Comparison of ENCODE assay signal across 18 mouse cellular contexts in genomic region chr1:132145973-132146685, GRCm38 (mm10). TPM values are rescaled to one million over a fixed set of nuclear protein-coding genes. Genes with fewer than 3 reads are reported as not detected.
A peak's percentile ranks its signal among the peaks of the same experiment; 100 is the strongest.
DNase-seq lines count a peak whose midpoint lies in the region; ATAC-seq and TF ChIP-seq lines count a peak whose summit lies in the region.
"Had no signal": no experiment of that assay in that cellular context is flagged by ENCODE, and none has a peak within 500 bp of the region (broad histone marks: within the 10 kb centered on the region; RNA-seq: fewer than 3 reads in every experiment).

No protein-coding gene starts in this region.

- H3K27me3 ChIP-seq in liver, adult 2 months (ENCODE audit: control insufficient read depth, insufficient read depth, low read length) = no peaks in the 10 kb centered on the region
- H3K27me3 ChIP-seq in forebrain, embryonic 14.5 days (replicated peaks; ENCODE audit: control insufficient read depth, insufficient read depth, low read length) = no peaks in the 10 kb centered on the region
- H3K27me3 ChIP-seq: heart, embryonic 12.5 days; liver, embryonic 13.5 days; Patski had no signal

- TF ChIP-seq POLR2A in liver, adult 2 months (IDR thresholded peaks at IDR 0.05; ENCODE audit: extremely low read depth, insufficient read depth, low read length) = no peak

- no peak for ATAC-seq in forebrain, embryonic 14.5 days
- ATAC-seq: forebrain, postnatal 0 days; intestine, postnatal 0 days; Patski had no signal

- no peak for TF ChIP-seq CTCF in liver, adult 2 months (IDR thresholded peaks at IDR 0.05; ENCODE audit: low read depth, low read length)

- 76% methylated on average over 8 of the region's 8 CpGs for WGBS in liver, adult 2 months
- WGBS in forebrain, embryonic 14.5 days = 88% methylated on average over 8 of the region's 8 CpGs

- H3K9ac ChIP-seq in liver, adult 2 months (ENCODE audit: low read depth, low read length) = no peak overlapping the region
- H3K9ac ChIP-seq in forebrain, embryonic 14.5 days (ENCODE audit: low read length) = no peak overlapping the region
- H3K9ac ChIP-seq: forebrain, postnatal 0 days; heart, embryonic 12.5 days; liver, embryonic 13.5 days had no signal

- H3K27ac ChIP-seq in liver, adult 2 months (replicated peaks; ENCODE audit: insufficient read depth, low read depth, low read length) = no peak overlapping the region
- no peak overlapping the region for H3K27ac ChIP-seq in forebrain, embryonic 14.5 days (ENCODE audit: low read depth, low read length)
- H3K27ac ChIP-seq: liver, embryonic 13.5 days had no signal

- no peak overlapping the region for H3K4me2 ChIP-seq in forebrain, embryonic 14.5 days (ENCODE audit: low read length)
- H3K4me2 ChIP-seq: heart, embryonic 12.5 days; liver, embryonic 13.5 days had no signal

- no peak overlapping the region for H3K4me3 ChIP-seq in liver, adult 2 months (ENCODE audit: insufficient read depth, low read depth, low read length)
- no peak overlapping the region for H3K4me3 ChIP-seq in forebrain, embryonic 14.5 days (ENCODE audit: low read depth, low read length)
- H3K4me3 ChIP-seq: heart, embryonic 12.5 days; liver, embryonic 13.5 days had no signal

- H3K9me3 ChIP-seq in forebrain, embryonic 14.5 days (replicated peaks; ENCODE audit: control insufficient read depth, low read length) = no peaks in the 10 kb centered on the region
- H3K9me3 ChIP-seq: heart, embryonic 12.5 days; liver, embryonic 13.5 days had no signal

- H3K36me3 ChIP-seq in liver, adult 2 months (ENCODE audit: control insufficient read depth, insufficient read depth, low read length) = no peaks in the 10 kb centered on the region
- no peaks in the 10 kb centered on the region for H3K36me3 ChIP-seq in forebrain, embryonic 14.5 days (ENCODE audit: control insufficient read depth, insufficient read depth, low read length)
- H3K36me3 ChIP-seq: heart, embryonic 12.5 days; liver, embryonic 13.5 days had no signal

- no peaks in the 10 kb centered on the region for H3K79me2 ChIP-seq in liver, adult 2 months (ENCODE audit: control insufficient read depth, insufficient read depth, low read length)

- H3K4me1 ChIP-seq in liver, adult 2 months (ENCODE audit: control insufficient read depth, insufficient read depth, low read length) = peaks cover 9% of the 10 kb centered on the region; the same call in 1 of the 2 replicates
- H3K4me1 ChIP-seq in forebrain, embryonic 14.5 days (ENCODE audit: control insufficient read depth, insufficient read depth, low read length) = peaks cover 10% of the 10 kb centered on the region

- peak; percentile 74 for DNase-seq in liver, adult 2 months (ENCODE audit: extremely low read depth, low read depth, low spot score)
- DNase-seq in liver (no peak), adipocyte (ENCODE audit: low spot score) (peak; percentile 75)
- DNase-seq in kidney, adult 8-10 months = peak; percentile 55 to 63
- peak; percentile 58 for DNase-seq in lung, postnatal 36 days
- DNase-seq in forebrain, embryonic 14.5 days (ENCODE audit: low spot score) = no peak
- no peak for DNase-seq in layer of hippocampus, adult 18-20 months (ENCODE audit: low spot score in 2 of 2)
- DNase-seq: forebrain, postnatal 0 days; gastrocnemius, postnatal 36 days; heart, postnatal 4 days; liver, embryonic 13.5 days; right cerebral cortex, adult 18-20 months had no signal

RNA-seq across cellular contexts. Expression of gene Cdk18, which starts 6.6 kb away (rescaled TPM):
- total RNA-seq in liver, adult 2 months (2014; rRNA removed) = 4.7 and 5.3 TPM in 2 replicates
- polyA plus RNA-seq in liver, adult 2 months (2012; rRNA removed) = 29.2 and 33.2 TPM in 2 replicates
- 0.31 and 0.69 TPM in 2 replicates for polyA plus RNA-seq in forebrain, embryonic 14.5 days (2014; fragmentation: Nextera tagmentation; extraction: Ambion mirVana)
- total RNA-seq in layer of hippocampus, adult 18-20 months (2021) = 10 to 100 TPM; 21.7 to 29.2 TPM
- total RNA-seq: monocyte, adult 5-6 weeks had no signal

RNA-seq across cellular contexts. Expression of gene Lemd1, which starts 45.1 kb away (rescaled TPM):
- not detected in 2 replicates for total RNA-seq in liver, adult 2 months (2014; rRNA removed)
- polyA plus RNA-seq in liver, adult 2 months (2012; rRNA removed) = not detected in 2 replicates
- 15.5 and 18.7 TPM in 2 replicates for polyA plus RNA-seq in forebrain, embryonic 14.5 days (2014; fragmentation: Nextera tagmentation; extraction: Ambion mirVana)
- under 1 TPM in 1 of 2 experiments, not detected in 1; 0.32 TPM for total RNA-seq in layer of hippocampus, adult 18-20 months (2021)
- total RNA-seq: gastrocnemius, postnatal 36 days; heart, postnatal 4 days; megakaryocyte-erythroid progenitor cell, adult 5-6 weeks; monocyte, adult 5-6 weeks had no signal
- polyA plus RNA-seq: heart, embryonic 12.5 days; liver, embryonic 13.5 days; spleen, adult 2 months had no signal

RNA-seq across cellular contexts. Expression of gene AC124108.1, which starts 45.1 kb away (rescaled TPM):
- total RNA-seq in liver, adult 2 months (2014; rRNA removed) = not detected in 2 replicates
- polyA plus RNA-seq in liver, adult 2 months (2012; rRNA removed) = not detected in 2 replicates
- 2.2 and 2.9 TPM in 2 replicates for polyA plus RNA-seq in forebrain, embryonic 14.5 days (2014; fragmentation: Nextera tagmentation; extraction: Ambion mirVana)
- total RNA-seq in layer of hippocampus, adult 18-20 months (2021) = under 1 TPM; 0.45 to 0.48 TPM
- total RNA-seq: gastrocnemius, postnatal 36 days; heart, postnatal 4 days; megakaryocyte-erythroid progenitor cell, adult 5-6 weeks; monocyte, adult 5-6 weeks had no signal
- polyA plus RNA-seq: heart, embryonic 12.5 days; intestine, postnatal 0 days; liver, embryonic 13.5 days; spleen, adult 2 months had no signal

Comparison
In these comparisons a context has a peak if more than half of its experiments do, and no peak if none do; other contexts are left out.
1. DNase-seq: peak in liver, adult 2 months (single experiment), adipocyte (single experiment), kidney, adult 8-10 months (2 of 2) and lung, postnatal 36 days (single experiment); none in liver (single experiment), forebrain, embryonic 14.5 days (single experiment) and layer of hippocampus, adult 18-20 months (0 of 2).